Mouse (Mus musculus) liver, embryonic 11.5 days (tissue): ENCODE data around the gene Tmem176a. TPM values are rescaled to one million over a fixed set of nuclear protein-coding genes. Genes with fewer than 3 reads are reported as not detected.

Experiments used
- ATAC-seq: fragments of 200-750 bp; cut with Nextera tagmentation; replicated peaks from 2 replicates; pipeline ENCODE4 v1.8.0; 2017; ENCODE audit warnings: moderate number of reproducible peaks, mild to moderate bottlenecking, moderate TSS enrichment, moderate library complexity; ENCODE audit not compliant: low FRiP score
- DNase-seq: peaks from one replicate; pipeline ENCODE4 v3.0.0-alpha.2; 2017; ENCODE audit warnings: low spot score
- H3K27ac ChIP-seq: fragments of 300-500 bp; sonication (generic); 2 replicates; pipeline ENCODE4 v1.5.1; 2014; ENCODE audit warnings: mild to moderate bottlenecking, low read depth, low read length, control low read depth
- H3K27me3 ChIP-seq: fragments of 300-500 bp; sonication (generic); replicated peaks from 2 replicates; pipeline ENCODE4 v1.6.1; 2014; ENCODE audit warnings: low read length, mixed read lengths; ENCODE audit not compliant: control insufficient read depth, insufficient read depth
- H3K36me3 ChIP-seq: fragments of 300-500 bp; sonication (generic); 2 replicates; pipeline ENCODE4 v1.6.1; 2014; ENCODE audit warnings: mild to moderate bottlenecking, low read length, moderate library complexity, mixed read lengths; ENCODE audit not compliant: control insufficient read depth, insufficient read depth
- H3K4me1 ChIP-seq: fragments of 300-500 bp; sonication (generic); replicated peaks from 2 replicates; pipeline ENCODE4 v1.6.1; 2014; ENCODE audit warnings: low read length, mixed read lengths; ENCODE audit not compliant: control insufficient read depth, insufficient read depth
- H3K4me2 ChIP-seq: fragments of 300-500 bp; sonication (generic); 2 replicates; pipeline ENCODE4 v1.6.1; 2014; ENCODE audit warnings: mild to moderate bottlenecking, control low read depth, moderate library complexity
- H3K4me3 ChIP-seq: fragments of 300-500 bp; sonication (generic); 2 replicates; pipeline ENCODE4 v1.5.1; 2014; ENCODE audit warnings: low read depth, low read length, control low read depth
- H3K9ac ChIP-seq: fragments of 300-500 bp; sonication (generic); 2 replicates; pipeline ENCODE4 v1.6.1; 2014; ENCODE audit warnings: low read depth, low read length, control low read depth
- H3K9me3 ChIP-seq: fragments of 300-500 bp; sonication (generic); 2 replicates; pipeline ENCODE4 v1.6.1; 2016; ENCODE audit warnings: low read length, inconsistent platforms, mixed read lengths; ENCODE audit not compliant: control insufficient read depth
- WGBS: fragments of 180-500 bp; shearing (Covaris S2); extraction: QIAGEN DNeasy Blood & Tissue Kit; methylation state at CpG from one replicate; pipeline ENCODE4 v1.1.7; 2014; 5-methylcytosine and 5-hydroxymethylcytosine counted together
- polyA plus RNA-seq: library from polyadenylated mRNA; unstranded; fragments of >200 nt; fragmentation: Nextera tagmentation; extraction: Ambion mirVana; gene quantifications from 2 replicates; pipeline ENCODE4 v1.2.1, GENCODE M21; 2014

The Tmem176a gene
- polyA plus RNA-seq, 1 experiment from 2014 or later, result 56.6 TPM

GRCm38 (mm10) chr6:48836146-48836545, 4.6 kb upstream of the Tmem176a start:
- WGBS, result 86% methylated on average over 5 of the region's 5 CpGs
- peaks cover 17% of the 10 kb centered on the region for H3K36me3 ChIP-seq

GRCm38 (mm10) chr6:48837516-48837915, 3.2 kb upstream of the Tmem176a start:
- Histone ChIP-seq H3K9ac (no peak overlapping the region), H3K27me3 (no peaks in the 10 kb centered on the region), H3K9me3 (no peaks in the 10 kb centered on the region), H3K4me1 (peaks cover 3% of the 10 kb centered on the region; the same call in 1 of the 2 replicates), H3K36me3 (peaks cover 15% of the 10 kb centered on the region), H3K27ac (no peak overlapping the region), H3K4me2 (no peak overlapping the region), H3K4me3 (no peak overlapping the region)
- 71% methylated on average over 7 of the region's 7 CpGs for WGBS
- DNase-seq, result no peak
- no peak for ATAC-seq

More at GRCm38 (mm10) chr6:48836146-48836545, 4.6 kb upstream of the Tmem176a start:
- H3K9me3 ChIP-seq, result no peaks in the 10 kb centered on the region
- ATAC-seq (no peak), DNase-seq (no peak)
- no peaks in the 10 kb centered on the region for H3K27me3 ChIP-seq
- H3K4me1 ChIP-seq, result no peaks in the 10 kb centered on the region
- no peak overlapping the region for H3K27ac ChIP-seq
- H3K4me2 ChIP-seq, result no peak overlapping the region
- H3K4me3 ChIP-seq, result no peak overlapping the region
- H3K9ac ChIP-seq, result no peak overlapping the region

- no peak overlapping the region for H3K4me3 ChIP-seq
- peaks cover 3% of the 10 kb centered on the region; the same call in 1 of the 2 replicates for H3K4me1 ChIP-seq
- DNase-seq, result no peak
- H3K27me3 ChIP-seq, result no peaks in the 10 kb centered on the region
- H3K9ac ChIP-seq, result no peak overlapping the region
- H3K9me3 ChIP-seq, result no peaks in the 10 kb centered on the region
- peaks cover 15% of the 10 kb centered on the region for H3K36me3 ChIP-seq
- no peak overlapping the region for H3K27ac ChIP-seq
- ATAC-seq, result no peak
- 76% methylated on average over 6 of the region's 6 CpGs for WGBS
- H3K4me2 ChIP-seq, result no peak overlapping the region
Observed at GRCm38 (mm10) chr6:48838321-48839080, 2.2 kb upstream of the Tmem176a start.

- Histone ChIP-seq H3K9ac (peak within 1 kb of the TSS; percentile 55), H3K27ac (peak within 1 kb of the TSS; percentile 60), H3K4me1 (peaks cover 3% of the 10 kb centered on the region; the same call in 1 of the 2 replicates), H3K4me3 (peak within 1 kb of the TSS; percentile 51), H3K36me3 (peaks cover 5% of the 10 kb centered on the region), H3K27me3 (no peaks in the 10 kb centered on the region), H3K9me3 (no peaks in the 10 kb centered on the region), H3K4me2 (peak within 1 kb of the TSS; percentile 66)
- WGBS, result 20% methylated on average over 6 of the region's 6 CpGs
- peak; percentile 74 for ATAC-seq
- peak; percentile 84 for DNase-seq
Observed at GRCm38 (mm10) chr6:48840973-48841625, 380 bp downstream of the Tmem176a start, which contains the start of gene Tmem176b. Tmem176b (minus strand) TSS chr6:48841496.

GRCm38 (mm10) chr6:48842111-48842842, 1.6 kb downstream of the Tmem176a start:
- ATAC-seq (no peak), DNase-seq (no peak)
- no peaks in the 10 kb centered on the region for H3K9me3 ChIP-seq
- no peak overlapping the region for H3K9ac ChIP-seq
- H3K36me3 ChIP-seq, result peaks cover 5% of the 10 kb centered on the region
- no peak overlapping the region for H3K27ac ChIP-seq
- H3K4me2 ChIP-seq, result peak overlapping the region; percentile 66
- 70% methylated on average over 11 of the region's 11 CpGs for WGBS
- H3K4me3 ChIP-seq, result peak overlapping the region; percentile 51
- H3K27me3 ChIP-seq, result no peaks in the 10 kb centered on the region
- H3K4me1 ChIP-seq, result peaks cover 3% of the 10 kb centered on the region; the same call in 1 of the 2 replicates

GRCm38 (mm10) chr6:48845086-48845485, 4.4 kb downstream of the Tmem176a start:
- WGBS, result 73% methylated on average over 4 of the region's 4 CpGs
- ATAC-seq, result no peak
- Histone ChIP-seq H3K9ac (no peak overlapping the region), H3K4me1 (peaks cover 3% of the 10 kb centered on the region; the same call in 1 of the 2 replicates), H3K9me3 (no peaks in the 10 kb centered on the region), H3K4me3 (no peak overlapping the region), H3K27me3 (no peaks in the 10 kb centered on the region), H3K36me3 (peaks cover 2% of the 10 kb centered on the region), H3K27ac (no peak overlapping the region), H3K4me2 (no peak overlapping the region)
- DNase-seq, result no peak

- no peaks in the 10 kb centered on the region for H3K27me3 ChIP-seq
- peak; percentile 59 for DNase-seq
- under 1% methylated on average over 29 of the region's 29 CpGs for WGBS
- no peaks in the 10 kb centered on the region for H3K4me1 ChIP-seq
- H3K4me2 ChIP-seq, result peak overlapping the region; percentile 61
- no peaks in the 10 kb centered on the region for H3K9me3 ChIP-seq
- ATAC-seq, result no peak
- peak overlapping the region; percentile 40; the same call in 1 of the 2 replicates for H3K9ac ChIP-seq
- peak overlapping the region; percentile 32 for H3K4me3 ChIP-seq
- H3K27ac ChIP-seq, result peak overlapping the region; percentile 21; the same call in 1 of the 2 replicates
- H3K36me3 ChIP-seq, result no peaks in the 10 kb centered on the region
Observed at GRCm38 (mm10) chr6:48851820-48852491, 11.2 kb downstream of the Tmem176a start.

- no peaks in the 10 kb centered on the region for H3K27me3 ChIP-seq
- no peaks in the 10 kb centered on the region for H3K4me1 ChIP-seq
- no peak overlapping the region for H3K4me2 ChIP-seq
- no peak overlapping the region for H3K4me3 ChIP-seq
- no peaks in the 10 kb centered on the region for H3K9me3 ChIP-seq
- H3K36me3 ChIP-seq, result no peaks in the 10 kb centered on the region
- no peak overlapping the region for H3K27ac ChIP-seq
- 95% methylated on average over 2 of the region's 2 CpGs for WGBS
- H3K9ac ChIP-seq, result no peak overlapping the region
- DNase-seq, result no peak
- ATAC-seq, result no peak
Observed at GRCm38 (mm10) chr6:48854155-48854554, 13.4 kb downstream of the Tmem176a start.
